Mouse (Mus musculus): ENCODE data around the gene Kcnk7.

Gene Kcnk7

GRCm38 (mm10) chr19:5746907-5747363 lies 42.8 kb downstream of the Kcnk7 start:
- in situ Hi-C loops (cut with MboI; ENCODE audit: unreplicated experiment in 2 of 2) = no loop called here

GRCm38 (mm10) chr19:5749476-5749875 lies 45.3 kb downstream of the Kcnk7 start:
- in situ Hi-C loops (cut with MboI; ENCODE audit: unreplicated experiment in 2 of 2) = no loop called here

DNA sequence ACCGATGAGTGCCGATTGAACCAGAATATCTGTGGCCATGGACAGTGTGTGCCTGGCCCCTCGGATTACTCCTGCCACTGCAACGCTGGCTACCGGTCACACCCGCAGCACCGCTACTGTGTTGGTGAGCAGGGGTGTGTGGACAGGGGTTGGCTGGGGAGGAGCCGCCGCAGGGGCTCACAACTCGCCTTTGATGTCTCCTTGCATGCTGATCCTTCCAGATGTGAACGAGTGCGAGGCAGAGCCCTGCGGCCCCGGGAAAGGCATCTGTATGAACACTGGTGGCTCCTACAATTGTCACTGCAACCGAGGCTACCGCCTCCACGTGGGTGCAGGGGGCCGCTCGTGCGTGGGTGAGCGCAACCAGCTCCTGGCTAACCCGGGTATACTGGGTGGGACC lies 46.8 kb downstream of the Kcnk7 start:
- in situ Hi-C loops (cut with MboI; ENCODE audit: unreplicated experiment in 2 of 2) = no loop called here

- in situ Hi-C loops (cut with MboI; ENCODE audit: unreplicated experiment in 2 of 2) = no loop called here
Observed at GRCm38 (mm10) chr19:5751742-5752141, 47.6 kb downstream of the Kcnk7 start.

GRCm38 (mm10) chr19:5756321-5756985 lies 52.3 kb downstream of the Kcnk7 start:
- in situ Hi-C loops (cut with MboI; ENCODE audit: unreplicated experiment in 2 of 2) = no loop called here

All from v-Abl transformed pro-B cells (cell line).